Mouse (Mus musculus) brain, embryonic 14.5 days (tissue): ENCODE results near the gene Milr1.

Experiments used
- CTCF ChIP-seq: fragments of 200-500 bp; IDR thresholded peaks from 2 replicates; pipeline ENCODE4 v1.5.1; 2012; ENCODE audit warnings: inconsistent platforms, mild to moderate bottlenecking, moderate library complexity, borderline replicate concordance; ENCODE audit not compliant: insufficient read depth, insufficient read length; ENCODE audit errors: extremely low read depth
- POLR2A ChIP-seq: fragments of 200-500 bp; IDR thresholded peaks from 2 replicates; pipeline ENCODE4 v1.6.1; 2012; ENCODE audit warnings: mild to moderate bottlenecking, inconsistent platforms, borderline replicate concordance; ENCODE audit not compliant: poor library complexity, insufficient read depth, insufficient read length, severe bottlenecking; ENCODE audit errors: extremely low read depth

DNA sequence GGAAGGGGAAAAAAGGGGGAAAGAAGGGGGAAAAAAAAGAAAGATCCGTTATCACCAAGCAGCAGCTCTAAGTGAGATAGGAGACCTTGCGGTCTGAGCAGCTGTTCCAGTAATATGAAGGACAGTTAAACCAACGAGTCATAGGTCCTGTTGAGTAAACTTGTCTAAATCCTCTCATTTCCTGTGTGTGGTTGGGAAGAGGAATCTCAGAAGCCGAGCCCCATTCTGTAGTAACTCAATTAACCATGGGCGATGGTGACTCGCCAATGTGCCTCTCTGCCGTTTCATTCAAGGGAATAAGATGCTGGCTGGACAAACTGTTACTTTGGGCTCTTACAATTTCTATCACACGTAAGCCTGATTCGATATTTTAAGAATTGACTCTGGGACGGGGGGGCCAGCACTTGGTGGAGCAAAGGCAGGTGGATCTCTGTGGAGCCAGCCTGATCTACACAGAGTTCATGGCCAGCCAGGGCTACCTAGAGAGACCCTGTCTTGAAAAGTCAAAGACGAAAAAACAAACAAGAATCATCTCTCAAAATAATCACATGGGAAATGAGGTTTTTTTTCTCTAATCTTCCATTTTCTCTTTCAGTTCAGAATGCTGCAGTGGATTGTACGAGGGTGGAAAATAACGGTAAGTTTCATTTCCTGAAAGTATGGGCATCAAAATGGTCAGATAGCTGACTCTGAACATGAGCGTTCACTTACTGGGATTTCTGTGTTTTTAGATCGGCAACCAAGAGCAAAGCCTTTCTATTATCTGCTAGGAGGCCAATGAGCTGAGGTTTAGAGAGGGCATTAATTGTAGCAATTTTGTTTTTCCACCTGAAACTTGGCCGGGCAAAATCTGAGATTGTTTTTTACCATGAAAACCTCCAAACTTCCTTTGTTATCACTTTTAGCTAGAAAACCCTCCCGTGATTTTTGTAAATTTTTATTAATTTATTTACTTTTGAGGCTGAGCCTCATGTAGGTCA, at the start of gene Milr1:
- TF ChIP-seq CTCF (no peak), POLR2A (no peak)
